Mouse (Mus musculus) adrenal gland, postnatal 14 days (tissue): ENCODE results near the gene Ppp1r2. TPM values are rescaled to one million over a fixed set of nuclear protein-coding genes. Genes with fewer than 3 reads are reported as not detected.

Experiments used
- DNase-seq: peaks from one replicate; pipeline ENCODE4 v3.0.0; 2021; ENCODE audit warnings: mixed read lengths
- microRNA-seq, 2 experiments: library from miRNA; unstranded; fragments of <30 nt; microRNA quantifications; one replicate each; pipeline ENCODE4 v1.2.0; 2021
- total RNA-seq: library from RNA; stranded (reverse); gene quantifications from 2 replicates; pipeline ENCODE4 v1.2.3, GENCODE M21; 2021

The Ppp1r2 gene
- total RNA-seq, 1 experiment from 2014 or later: 82.3 TPM

DNA sequence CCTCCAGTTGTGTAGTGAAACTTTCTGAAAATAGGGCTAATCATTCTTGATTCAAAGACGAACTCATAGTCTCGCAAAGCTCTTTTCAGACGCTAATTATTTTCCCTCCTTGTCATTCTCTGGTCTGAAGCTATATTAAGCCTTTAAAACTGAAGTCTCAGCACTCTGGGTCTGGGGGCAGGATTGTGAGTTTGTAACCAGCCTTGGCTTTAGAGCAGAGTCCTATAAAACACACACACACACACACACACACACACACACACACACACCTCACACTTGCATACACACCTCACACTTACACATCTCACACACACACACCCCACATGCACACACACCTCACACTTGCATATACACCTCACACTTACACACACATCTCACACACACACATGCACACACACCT is 40.7 kb downstream of the Ppp1r2 start:
- no peak for DNase-seq

DNA sequence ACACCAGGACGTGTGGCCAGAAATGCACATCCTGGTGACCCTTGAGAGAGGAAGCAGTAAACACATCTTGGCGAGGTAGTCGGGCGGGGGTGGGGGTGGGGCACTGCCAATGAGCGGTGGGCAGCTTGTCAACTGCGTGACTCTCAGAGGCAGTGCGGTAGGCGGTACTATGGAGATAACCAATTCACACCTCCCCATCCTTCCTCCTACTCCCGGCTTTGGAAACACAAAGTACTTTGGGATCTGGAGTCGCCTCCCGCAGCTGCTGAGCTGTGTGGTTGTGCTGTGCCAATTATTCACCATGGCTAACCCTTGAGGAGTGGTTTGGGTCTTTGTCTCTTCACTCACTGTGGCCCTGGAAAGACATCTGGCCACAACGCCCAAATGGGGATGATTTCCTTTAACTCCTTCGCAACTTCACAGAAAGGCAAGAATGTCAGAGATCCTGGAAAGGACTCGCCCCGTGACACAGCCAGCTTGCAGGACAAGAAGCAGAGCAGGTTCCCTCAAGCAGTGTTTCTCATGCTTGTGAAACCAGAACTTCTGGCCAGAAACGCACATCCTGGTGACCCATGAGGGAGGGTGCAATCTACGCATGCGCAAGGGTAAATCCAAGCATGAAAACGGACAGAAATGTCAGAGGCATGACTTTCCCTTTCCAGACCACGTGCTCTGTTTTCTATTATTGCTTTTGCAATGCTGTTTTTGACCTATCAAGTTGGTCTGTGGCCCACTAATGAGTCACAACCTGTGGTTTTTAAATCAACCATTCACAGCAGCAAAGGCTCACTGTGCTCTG is 41.3 kb downstream of the Ppp1r2 start:
- DNase-seq: peak; percentile 91

DNA sequence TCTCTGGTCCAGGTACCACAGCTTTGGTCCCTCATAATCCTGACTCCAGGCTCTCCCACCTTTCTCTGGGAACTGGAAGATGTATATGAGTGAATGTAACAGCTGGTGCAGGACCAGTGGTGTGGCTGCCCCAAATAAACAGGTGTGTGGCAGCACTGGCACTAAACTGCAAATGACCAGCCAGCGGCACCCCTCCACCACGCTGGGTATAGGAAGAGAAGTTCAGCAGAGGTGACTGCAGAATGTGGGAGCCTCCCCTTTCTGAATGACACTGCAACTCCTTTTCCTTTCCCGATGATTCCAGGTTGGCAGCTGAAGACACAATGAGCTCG is 41.9 kb downstream of the Ppp1r2 start:
- no peak for DNase-seq

DNA sequence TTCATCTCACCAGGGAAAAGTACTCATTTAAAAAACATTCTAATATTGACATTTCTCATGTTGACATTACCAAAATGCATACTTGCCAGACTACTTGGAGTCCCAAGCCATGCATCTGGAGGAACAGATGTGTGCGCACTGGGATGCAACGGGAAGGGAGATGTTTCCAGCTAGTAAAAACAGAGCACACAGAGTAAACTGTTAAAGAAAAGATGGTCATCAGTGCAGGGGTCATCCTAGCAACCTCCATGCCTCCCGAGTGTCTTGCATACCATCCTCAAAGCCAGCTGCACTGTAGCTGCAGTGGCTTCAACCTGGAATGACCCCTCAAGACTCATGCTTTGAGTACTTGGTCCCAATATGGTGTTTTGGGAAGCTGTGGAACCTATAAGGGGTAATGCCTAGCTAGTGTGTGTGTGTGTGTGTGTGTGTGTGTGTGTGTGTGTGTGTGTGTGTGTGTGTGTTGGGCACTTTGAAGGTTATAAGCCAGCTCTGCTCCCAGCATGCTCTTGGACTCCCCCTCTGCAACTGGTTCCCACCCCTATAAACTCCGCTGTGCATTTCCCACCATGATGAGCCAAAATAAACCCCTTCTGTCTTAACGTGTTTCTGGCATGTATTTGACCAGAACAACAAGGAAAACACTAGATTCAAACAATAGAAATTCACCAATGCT is 42.4 kb downstream of the Ppp1r2 start:
- no peak for DNase-seq

DNA sequence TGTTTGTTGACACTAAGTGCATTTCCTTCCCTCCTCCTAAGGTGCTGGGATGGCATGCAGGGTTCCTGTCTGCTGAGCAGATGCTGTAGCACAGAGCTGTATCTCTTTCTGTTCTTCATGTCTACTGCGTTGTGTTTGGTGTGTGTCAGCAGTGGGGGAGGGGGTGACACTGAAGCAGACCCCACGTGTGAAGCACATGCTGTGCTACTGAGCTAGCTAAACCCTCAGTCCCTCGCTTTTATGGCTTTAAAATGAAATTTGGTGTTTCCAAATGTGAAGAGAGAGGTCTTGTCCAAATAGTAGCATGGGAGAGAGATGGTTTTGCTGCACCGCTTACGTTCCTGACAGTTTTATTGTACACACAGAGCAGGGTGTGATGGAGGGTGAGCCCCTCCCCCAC is 43.5 kb downstream of the Ppp1r2 start:
- no peak for DNase-seq

DNA sequence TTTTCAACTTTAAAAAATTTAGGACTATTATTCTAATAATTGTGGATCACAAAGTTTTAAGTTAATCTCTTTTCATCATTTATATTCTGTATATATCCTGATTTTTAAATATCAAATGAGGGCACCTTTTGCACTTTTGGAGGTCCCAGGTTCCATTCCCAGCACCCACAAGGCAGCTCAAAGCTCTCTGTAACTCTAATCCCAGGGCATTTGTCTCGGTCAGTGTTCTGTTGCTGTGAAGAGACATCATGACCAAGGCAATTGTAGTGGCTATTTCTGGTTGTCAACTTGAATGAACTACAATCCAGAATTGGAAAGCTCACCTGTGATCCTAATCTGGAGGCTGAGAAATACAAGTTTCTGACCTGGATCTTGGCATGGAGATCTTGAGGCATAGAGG is 47.3 kb downstream of the Ppp1r2 start:
- DNase-seq: no peak

DNA sequence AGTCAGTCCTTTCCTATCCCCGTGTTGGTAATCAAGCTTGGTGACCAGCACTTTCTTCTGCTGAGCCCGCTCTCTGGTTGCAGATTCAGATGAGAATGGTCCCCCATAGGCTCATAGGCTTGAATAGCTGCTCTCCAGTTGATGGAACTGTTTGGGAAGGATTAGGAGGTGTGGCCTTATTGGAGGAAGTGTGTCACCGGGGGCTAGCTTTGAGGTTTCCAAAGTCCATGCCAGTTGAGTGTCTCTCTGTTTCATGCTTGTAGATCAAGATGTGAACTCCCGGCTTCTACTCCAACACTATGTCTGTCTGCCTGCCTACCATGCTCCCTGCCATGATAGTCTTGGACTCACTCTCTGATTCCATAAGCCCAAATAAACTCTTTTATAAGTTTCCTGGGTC is 59.8 kb downstream of the Ppp1r2 start:
- DNase-seq: no peak

DNA sequence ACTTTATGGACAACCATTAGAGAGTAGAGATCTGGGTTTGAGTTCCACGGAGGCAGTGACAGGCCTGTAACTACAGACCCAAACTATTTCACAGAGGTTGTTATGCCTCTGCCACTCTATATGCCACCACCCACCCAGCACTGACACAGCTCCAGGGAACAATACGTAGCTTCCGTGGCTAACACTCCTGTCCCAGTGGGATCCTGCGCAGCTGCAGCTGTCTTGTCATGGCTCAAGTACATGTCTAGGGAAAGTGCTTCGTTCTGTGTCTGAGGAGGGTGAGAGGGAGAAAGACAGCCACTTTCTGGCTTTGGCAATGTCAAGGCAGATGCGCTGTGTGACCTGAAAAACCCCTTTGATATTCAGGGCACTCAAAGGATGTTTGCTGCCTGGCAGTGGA is 61.6 kb downstream of the Ppp1r2 start:
- no peak for DNase-seq

DNA sequence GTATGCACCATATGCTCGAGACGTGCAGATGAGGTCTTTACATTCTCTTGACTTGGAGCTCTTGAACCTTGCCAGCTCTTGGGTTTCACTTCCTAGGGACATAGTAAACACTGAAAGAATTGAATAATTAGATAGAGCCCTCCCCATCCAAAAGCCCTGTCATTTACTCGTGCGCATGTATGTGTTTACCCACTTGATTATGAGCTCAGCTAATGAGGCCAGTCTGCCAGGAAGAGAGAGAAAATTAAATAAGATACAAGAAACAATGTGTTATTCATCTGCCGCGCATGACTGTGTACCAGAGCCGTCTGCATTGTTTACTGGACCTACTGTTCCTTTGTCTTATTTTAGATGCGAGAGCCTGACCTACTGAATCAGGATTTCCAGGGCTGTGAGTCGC is 63.6 kb downstream of the Ppp1r2 start:
- no peak for DNase-seq

DNA sequence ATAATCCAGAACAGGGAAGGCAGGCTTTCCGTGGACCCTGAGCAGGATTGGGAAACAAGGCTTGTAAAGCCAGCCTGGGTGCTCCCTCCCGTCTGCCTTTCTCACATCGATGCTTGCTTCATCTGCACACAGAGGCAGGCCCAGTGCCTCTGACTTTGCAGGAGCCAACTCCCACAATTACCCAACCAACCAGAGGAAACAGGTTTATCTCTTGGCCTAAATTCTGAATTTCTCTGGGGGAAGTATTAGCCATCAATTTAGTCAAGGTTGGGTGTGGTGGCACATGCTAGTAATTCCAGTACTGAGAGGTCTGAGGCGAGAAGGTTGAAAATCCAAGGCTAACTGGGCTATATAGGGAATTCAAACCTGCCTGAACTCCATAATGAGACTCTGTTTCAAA is 64.6 kb downstream of the Ppp1r2 start:
- DNase-seq: peak; percentile 68

DNA sequence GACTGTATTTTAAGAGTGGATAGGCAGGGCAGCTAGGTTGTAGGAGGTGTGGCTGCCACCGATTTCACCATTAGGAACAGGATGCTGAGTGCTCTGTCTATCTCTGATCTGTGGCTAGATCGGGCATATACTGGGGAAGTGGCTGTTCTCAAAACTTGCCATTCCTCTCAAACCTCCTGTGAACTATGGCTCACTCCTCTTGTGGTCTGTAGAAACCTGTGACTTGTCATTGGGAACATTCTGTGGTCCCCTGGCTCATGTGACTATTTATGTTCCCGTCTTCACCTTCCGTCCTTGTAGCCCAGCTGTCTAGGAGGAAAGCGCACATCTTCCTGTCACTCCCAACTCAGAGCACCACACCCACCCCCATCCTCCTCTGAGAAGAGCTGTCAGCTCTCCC is 65.2 kb downstream of the Ppp1r2 start:
- DNase-seq: no peak

DNA sequence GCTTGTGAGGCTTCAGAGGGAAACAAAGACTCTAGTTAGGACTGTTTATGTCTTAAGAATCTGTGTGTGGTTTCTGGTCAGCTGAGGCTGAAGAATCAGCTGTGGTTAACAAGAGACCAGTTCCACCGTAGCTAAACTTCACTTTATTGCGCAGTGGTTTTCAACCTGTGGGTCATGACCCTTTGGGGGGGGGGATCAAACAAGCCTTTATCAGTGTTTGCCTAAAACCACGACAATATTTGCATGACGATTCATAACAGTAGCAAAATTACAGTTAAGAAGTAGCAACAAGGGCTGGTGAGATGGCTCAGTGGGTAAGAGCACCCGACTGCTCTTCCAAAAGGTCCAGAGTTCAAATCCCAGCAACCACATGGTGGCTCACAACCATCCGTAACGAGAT is 69.4 kb downstream of the Ppp1r2 start:
- no peak for DNase-seq

DNA sequence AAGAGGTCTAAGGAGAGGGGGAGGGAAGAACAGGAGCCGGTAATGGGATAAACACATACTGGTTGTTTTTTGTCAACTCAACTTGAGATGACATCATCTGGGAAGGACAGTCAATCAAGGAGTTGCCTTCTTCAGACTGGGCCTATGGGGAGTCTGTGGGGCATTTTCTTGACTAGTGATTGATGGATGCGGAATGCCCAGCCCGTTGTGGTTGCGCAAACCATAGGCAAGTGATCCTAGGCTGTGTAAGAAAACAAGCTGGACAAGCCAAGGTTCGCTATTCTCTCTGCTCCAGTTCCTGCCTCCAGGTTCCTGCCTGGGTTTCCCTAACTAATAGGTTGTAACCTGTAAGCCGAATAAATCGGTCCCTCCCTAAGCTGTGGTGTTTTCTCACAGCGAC is 69.9 kb downstream of the Ppp1r2 start:
- no peak for DNase-seq

DNA sequence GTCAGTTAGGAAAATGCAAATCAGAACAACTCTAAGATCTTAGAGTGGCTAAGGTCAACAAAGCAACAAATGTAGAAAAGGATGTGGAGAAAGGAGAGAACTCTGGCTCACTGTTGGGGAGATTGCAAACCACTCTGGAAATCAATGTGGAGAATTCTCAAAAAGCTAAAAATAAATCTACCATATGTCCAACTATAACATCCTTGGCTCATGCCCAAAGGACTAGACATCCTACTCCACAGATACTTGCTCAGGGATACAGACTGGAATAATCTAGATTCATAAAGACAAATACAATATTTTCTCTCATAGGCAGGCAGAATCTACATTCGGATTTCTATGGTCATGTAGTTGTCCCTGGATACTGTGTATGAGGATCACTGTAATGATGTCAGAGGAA is 70.9 kb downstream of the Ppp1r2 start:
- DNase-seq: no peak

DNA sequence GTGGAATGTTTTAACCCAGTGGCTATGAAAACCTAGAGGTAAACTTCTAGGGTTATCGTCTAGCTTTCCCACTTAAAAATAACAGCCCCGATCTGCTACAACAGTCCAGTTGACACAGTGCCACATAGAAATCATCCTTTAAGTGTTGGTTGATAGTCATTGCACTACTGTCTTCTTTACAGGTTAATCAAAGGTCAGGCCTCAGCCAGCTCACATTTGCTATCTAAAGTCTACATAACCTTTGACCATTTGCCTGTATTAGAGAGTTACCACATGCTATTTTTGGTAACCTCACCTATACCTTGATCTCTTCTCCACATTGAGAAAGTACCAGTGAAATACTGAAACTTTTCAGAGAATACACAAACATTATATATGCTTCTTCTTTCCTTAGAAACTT is 73.4 kb downstream of the Ppp1r2 start:
- DNase-seq: no peak

Small RNAs within 50 kb of the gene (microRNA-seq; reads per million reads assigned to microRNA genes)
- gene Gm27415: 0 reads per million in 2 experiments

Other genes with a start within 250 kb of the Ppp1r2 start
- 10.7 and 11.5 TPM in 2 replicates for gene Xxylt1, start 193.8 kb downstream of the Ppp1r2 start, total RNA-seq
- gene Acap2, start 74.0 kb downstream of the Ppp1r2 start, total RNA-seq: 38.5 and 41.5 TPM in 2 replicates
- gene Apod, start 39.5 kb upstream of the Ppp1r2 start, total RNA-seq: 5.8 and 10.8 TPM in 2 replicates
- 11.9 and 50.4 TPM in 2 replicates for gene Bdh1, start 147.0 kb upstream of the Ppp1r2 start, total RNA-seq